Mouse (Mus musculus) liver, embryonic 12.5 days (tissue): ENCODE results near the gene Thap3. TPM values are rescaled to one million over a fixed set of nuclear protein-coding genes. Genes with fewer than 3 reads are reported as not detected.

Source experiments
- ATAC-seq: fragments of 200-750 bp; cut with Nextera tagmentation; 2 replicates; pipeline ENCODE4 v1.8.0; 2017; ENCODE audit warnings: moderate number of reproducible peaks, mild to moderate bottlenecking, moderate library complexity
- H3K27ac ChIP-seq: fragments of 300-500 bp; sonication (generic); 2 replicates; pipeline ENCODE4 v1.5.1; 2016; ENCODE audit warnings: mild to moderate bottlenecking
- H3K27me3 ChIP-seq: fragments of 300-500 bp; sonication (generic); replicated peaks from 2 replicates; pipeline ENCODE4 v1.6.1; 2016; ENCODE audit warnings: mild to moderate bottlenecking, moderate library complexity
- H3K36me3 ChIP-seq: fragments of 300-500 bp; sonication (generic); 2 replicates; pipeline ENCODE4 v1.6.1; 2016; ENCODE audit warnings: mild to moderate bottlenecking, moderate library complexity
- H3K4me1 ChIP-seq: fragments of 300-500 bp; sonication (generic); 2 replicates; pipeline ENCODE4 v1.6.1; 2016
- H3K4me2 ChIP-seq: fragments of 300-500 bp; sonication (generic); 2 replicates; pipeline ENCODE4 v1.6.1; 2016; ENCODE audit warnings: mild to moderate bottlenecking, moderate library complexity
- H3K4me3 ChIP-seq: fragments of 300-500 bp; sonication (generic); 2 replicates; pipeline ENCODE4 v1.5.1; 2016; ENCODE audit warnings: mild to moderate bottlenecking, moderate library complexity
- H3K9ac ChIP-seq: fragments of 300-500 bp; sonication (generic); 2 replicates; pipeline ENCODE4 v1.6.1; 2016; ENCODE audit warnings: mild to moderate bottlenecking, moderate library complexity
- H3K9me3 ChIP-seq: fragments of 300-500 bp; sonication (generic); replicated peaks from 2 replicates; pipeline ENCODE4 v1.6.1; 2016; ENCODE audit warnings: mild to moderate bottlenecking, moderate library complexity
- WGBS: fragments of 180-500 bp; shearing (Covaris S2); methylation state at CpG from one replicate; pipeline ENCODE4 v1.1.7; 2016; ENCODE audit not compliant: insufficient replicate concordance; 5-methylcytosine and 5-hydroxymethylcytosine counted together
- polyA plus RNA-seq: library from polyadenylated mRNA; unstranded; fragments of >200 nt; fragmentation: Nextera tagmentation; extraction: Ambion mirVana; gene quantifications from 2 replicates; pipeline ENCODE4 v1.2.1, GENCODE M21; 2016

Gene Thap3
- polyA plus RNA-seq, 1 experiment from 2014 or later, result 10.0 TPM

DNA sequence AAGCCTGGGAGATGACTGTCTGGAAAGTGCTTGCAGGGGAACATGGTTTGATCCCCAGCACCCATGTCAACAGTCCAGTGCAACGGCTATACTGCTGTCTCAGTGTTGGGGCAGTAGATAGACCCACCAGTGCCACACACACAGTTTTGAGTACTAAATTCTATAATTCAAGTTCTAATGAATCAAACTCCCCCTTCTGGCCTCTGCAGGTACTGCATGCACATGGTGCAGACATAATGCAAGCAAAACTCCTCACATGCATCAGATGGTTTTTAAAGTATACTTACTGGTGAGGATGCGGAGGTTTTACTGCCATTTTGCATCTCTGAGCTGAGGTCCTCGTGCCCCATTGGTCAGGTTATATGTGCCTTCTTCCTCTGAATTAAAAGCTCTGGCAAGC is 13.4 kb downstream of the Thap3 start:
- no peak for ATAC-seq
- H3K36me3 ChIP-seq, result peaks cover 99% of the 10 kb centered on the region
- peaks cover 27% of the 10 kb centered on the region for H3K4me1 ChIP-seq
- no peaks in the 10 kb centered on the region; the same call in 1 of the 2 replicates for H3K9me3 ChIP-seq
- no peaks in the 10 kb centered on the region for H3K27me3 ChIP-seq
- no peak overlapping the region for H3K4me3 ChIP-seq
- 74% methylated on average over 3 of the region's 3 CpGs for WGBS
- no peak overlapping the region for H3K9ac ChIP-seq
- H3K4me2 ChIP-seq, result no peak overlapping the region
- H3K27ac ChIP-seq, result no peak overlapping the region

DNA sequence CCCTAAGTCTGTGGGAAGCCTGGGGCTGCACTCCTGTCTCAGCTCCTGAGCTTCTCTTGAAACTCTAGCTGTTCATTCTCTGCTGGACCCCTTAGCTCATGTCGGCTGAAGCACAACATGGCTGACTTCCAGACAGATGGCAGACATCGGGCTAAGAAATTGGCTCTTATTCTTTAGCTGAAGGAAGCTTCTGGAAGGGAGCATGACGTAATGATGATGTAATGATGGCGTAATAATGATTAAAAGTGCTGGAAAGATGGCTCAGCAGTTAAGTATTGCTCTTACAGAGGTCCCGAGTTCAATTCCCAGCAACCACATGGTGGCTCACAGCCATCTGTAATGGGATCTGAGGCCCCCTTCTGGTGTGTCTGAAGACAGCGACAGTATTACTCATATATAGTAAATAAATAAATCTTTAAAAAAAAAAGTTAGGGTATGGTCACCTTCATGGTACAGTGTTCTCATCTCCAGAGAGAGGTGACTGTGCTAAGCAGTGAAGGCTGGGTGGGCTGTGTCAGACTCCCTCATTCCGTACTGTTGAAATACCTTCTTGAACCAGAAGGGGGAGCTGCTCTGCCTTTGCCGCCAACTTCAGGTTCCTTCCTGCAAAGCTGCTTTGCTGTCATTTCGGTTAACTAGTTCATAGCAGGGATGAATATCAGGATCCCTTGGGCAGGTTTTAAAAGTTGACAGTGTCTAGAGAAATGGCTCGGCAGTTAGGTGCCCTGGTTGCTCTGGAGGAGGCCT is 16.4 kb downstream of the Thap3 start:
- H3K4me3 ChIP-seq, result no peak overlapping the region
- ATAC-seq, result no peak
- H3K36me3 ChIP-seq, result peaks cover 99% of the 10 kb centered on the region
- H3K4me1 ChIP-seq, result peaks cover 24% of the 10 kb centered on the region
- no peak overlapping the region for H3K4me2 ChIP-seq
- no peaks in the 10 kb centered on the region; the same call in 1 of the 2 replicates for H3K9me3 ChIP-seq
- H3K27me3 ChIP-seq, result no peaks in the 10 kb centered on the region
- WGBS, result 73% methylated on average over 10 of the region's 10 CpGs
- H3K9ac ChIP-seq, result no peak overlapping the region
- H3K27ac ChIP-seq, result peak overlapping the region; percentile 62

DNA sequence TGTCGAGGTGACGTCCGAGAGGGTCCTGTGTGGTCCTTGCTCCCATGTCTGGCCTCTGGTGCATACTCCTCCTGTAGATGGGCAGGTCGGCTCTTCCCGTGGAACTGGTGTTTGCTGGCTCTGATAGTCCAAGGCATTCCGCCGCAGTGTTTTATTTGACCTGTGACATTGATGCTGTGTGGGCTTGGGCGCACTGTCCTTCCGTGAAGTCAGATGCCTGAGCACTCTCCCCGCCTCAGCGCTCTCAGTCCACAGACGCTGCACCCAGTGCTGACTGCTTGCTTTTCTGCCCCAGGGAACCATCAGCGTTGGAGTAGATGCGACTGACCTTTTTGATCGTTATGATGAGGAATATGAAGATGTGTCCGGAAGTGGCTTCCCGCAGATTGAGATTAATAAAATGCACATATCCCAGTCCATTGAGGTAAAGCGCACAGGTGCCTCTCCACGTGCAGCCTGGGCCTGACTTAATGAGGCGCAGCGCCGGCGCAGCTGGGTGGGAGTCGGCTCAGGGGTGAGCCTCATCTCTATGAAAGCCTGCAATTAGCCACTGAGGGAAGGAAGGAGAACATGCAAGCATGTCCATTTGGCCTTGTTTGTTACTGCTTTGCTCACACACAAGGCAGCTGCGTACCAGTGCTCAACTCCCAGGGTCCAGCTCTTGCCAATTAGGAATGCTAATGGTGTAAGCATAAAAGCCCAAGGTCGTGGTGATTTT is 20.4 kb downstream of the Thap3 start:
- WGBS, result 91% methylated on average over 26 of the region's 26 CpGs
- ATAC-seq, result no peak
- H3K4me2 ChIP-seq, result no peak overlapping the region

GRCm38 (mm10) chr4:151962817-151963216 is 26.0 kb downstream of the Thap3 start:
- H3K4me1 ChIP-seq, result peaks cover 63% of the 10 kb centered on the region
- peak overlapping the region; percentile 49 for H3K4me2 ChIP-seq
- peaks cover 86% of the 10 kb centered on the region for H3K36me3 ChIP-seq
- no peaks in the 10 kb centered on the region for H3K9me3 ChIP-seq
- no peaks in the 10 kb centered on the region for H3K27me3 ChIP-seq
- no peak overlapping the region for H3K4me3 ChIP-seq
- peak overlapping the region; percentile 67 for H3K9ac ChIP-seq
- ATAC-seq, result peak; percentile 43
- H3K27ac ChIP-seq, result peak overlapping the region; percentile 98
- 27% methylated on average over 3 of the region's 3 CpGs for WGBS

More for the DNA sequence above, 20.4 kb downstream of the Thap3 start:
- no peaks in the 10 kb centered on the region for H3K9me3 ChIP-seq
- no peak overlapping the region for H3K9ac ChIP-seq
- peaks cover 29% of the 10 kb centered on the region for H3K4me1 ChIP-seq
- H3K27ac ChIP-seq, result peak overlapping the region; percentile 6; the same call in 1 of the 2 replicates
- H3K36me3 ChIP-seq, result peaks cover 97% of the 10 kb centered on the region
- no peak overlapping the region for H3K4me3 ChIP-seq
- H3K27me3 ChIP-seq, result no peaks in the 10 kb centered on the region

DNA sequence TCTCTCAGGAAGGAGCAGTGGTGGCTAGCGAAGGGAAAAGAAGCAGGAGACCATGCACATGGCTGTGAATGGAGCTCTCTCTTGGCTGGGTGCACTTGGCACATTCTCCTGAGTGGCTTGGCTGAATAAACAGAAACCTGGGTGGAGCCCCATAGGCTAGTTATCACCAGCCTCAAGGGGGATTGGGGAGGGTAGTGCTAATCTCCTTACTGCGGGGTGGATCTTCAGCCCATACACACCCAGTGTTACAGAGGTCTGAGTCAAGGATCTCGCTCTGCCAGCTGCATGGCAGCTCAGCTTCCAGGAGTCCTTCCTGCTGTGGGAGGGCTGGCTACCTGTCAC is 28.3 kb downstream of the Thap3 start:
- peak overlapping the region; percentile 74 for H3K9ac ChIP-seq
- H3K4me3 ChIP-seq, result peak overlapping the region; percentile 12; the same call in 1 of the 2 replicates
- no peaks in the 10 kb centered on the region for H3K27me3 ChIP-seq
- ATAC-seq, result peak; percentile 95
- H3K27ac ChIP-seq, result peak overlapping the region; percentile 98
- peak overlapping the region; percentile 52 for H3K4me2 ChIP-seq
- WGBS, result 15% methylated on average over 3 of the region's 3 CpGs
- H3K9me3 ChIP-seq, result no peaks in the 10 kb centered on the region
- H3K4me1 ChIP-seq, result peaks cover 87% of the 10 kb centered on the region
- H3K36me3 ChIP-seq, result peaks cover 84% of the 10 kb centered on the region

- peak overlapping the region; percentile 52 for H3K4me2 ChIP-seq
- peaks cover 85% of the 10 kb centered on the region for H3K36me3 ChIP-seq
- peak overlapping the region; percentile 74 for H3K9ac ChIP-seq
- ATAC-seq, result peak; percentile 17
- no peaks in the 10 kb centered on the region for H3K9me3 ChIP-seq
- H3K4me1 ChIP-seq, result peaks cover 92% of the 10 kb centered on the region
- H3K27me3 ChIP-seq, result no peaks in the 10 kb centered on the region
- WGBS, result 52% methylated on average over 11 of the region's 11 CpGs
- H3K4me3 ChIP-seq, result peak overlapping the region; percentile 6; the same call in 1 of the 2 replicates
- H3K27ac ChIP-seq, result peak overlapping the region; percentile 98
Observed at GRCm38 (mm10) chr4:151959849-151960512, 28.8 kb downstream of the Thap3 start.

GRCm38 (mm10) chr4:151957584-151958315 is 31.0 kb downstream of the Thap3 start:
- H3K27ac ChIP-seq, result peak overlapping the region; percentile 98
- 47% methylated on average over 9 of the region's 9 CpGs for WGBS
- no peaks in the 10 kb centered on the region for H3K9me3 ChIP-seq
- peak overlapping the region; percentile 50 for H3K4me2 ChIP-seq
- peak overlapping the region; percentile 74 for H3K9ac ChIP-seq
- peaks cover 85% of the 10 kb centered on the region for H3K36me3 ChIP-seq
- ATAC-seq, result peak; percentile 82
- no peak overlapping the region for H3K4me3 ChIP-seq
- no peaks in the 10 kb centered on the region for H3K27me3 ChIP-seq
- H3K4me1 ChIP-seq, result peaks cover 79% of the 10 kb centered on the region

DNA sequence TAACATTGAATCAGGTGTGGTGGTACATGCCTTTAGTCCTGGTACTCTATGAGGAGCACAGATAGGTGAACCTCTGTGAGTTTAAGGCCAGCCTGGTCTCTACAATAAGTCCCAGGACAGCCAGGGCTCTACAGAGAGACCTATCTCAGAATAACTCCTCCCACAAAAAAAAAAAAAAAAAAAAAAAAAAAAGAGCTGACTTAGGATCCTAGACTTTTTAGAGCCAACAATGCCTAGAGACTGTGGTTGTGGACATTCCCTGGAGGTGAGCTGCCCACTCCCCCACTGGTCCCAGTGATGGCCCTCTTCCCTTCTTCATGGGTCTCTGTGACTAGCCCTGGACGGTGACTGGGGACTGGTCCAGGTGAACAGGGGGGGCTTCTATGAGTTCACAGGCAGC is 33.0 kb downstream of the Thap3 start:
- peak overlapping the region; percentile 74 for H3K9ac ChIP-seq
- H3K4me2 ChIP-seq, result no peak overlapping the region
- peaks cover 60% of the 10 kb centered on the region for H3K4me1 ChIP-seq
- no peaks in the 10 kb centered on the region for H3K9me3 ChIP-seq
- H3K27ac ChIP-seq, result peak overlapping the region; percentile 98
- no peak overlapping the region for H3K4me3 ChIP-seq
- 92% methylated on average over 1 of the region's 1 CpGs for WGBS
- peaks cover 90% of the 10 kb centered on the region for H3K36me3 ChIP-seq
- no peak for ATAC-seq
- no peaks in the 10 kb centered on the region for H3K27me3 ChIP-seq

- WGBS, result 75% methylated on average over 6 of the region's 6 CpGs
- ATAC-seq, result peak; percentile 8; the same call in 1 of the 2 replicates
- Histone ChIP-seq H3K9ac (no peak overlapping the region), H3K4me2 (no peak overlapping the region), H3K4me1 (peaks cover 47% of the 10 kb centered on the region), H3K9me3 (no peaks in the 10 kb centered on the region), H3K27ac (peak overlapping the region; percentile 98), H3K27me3 (no peaks in the 10 kb centered on the region), H3K36me3 (peaks cover 96% of the 10 kb centered on the region), H3K4me3 (no peak overlapping the region)
Observed at GRCm38 (mm10) chr4:151953209-151953608, 35.6 kb downstream of the Thap3 start.

GRCm38 (mm10) chr4:151948497-151949471 is 40.0 kb downstream of the Thap3 start:
- no peak overlapping the region for H3K4me3 ChIP-seq
- peaks cover 78% of the 10 kb centered on the region for H3K36me3 ChIP-seq
- peak; percentile 18; the same call in 1 of the 2 replicates for ATAC-seq
- 87% methylated on average over 14 of the region's 14 CpGs for WGBS
- H3K4me1 ChIP-seq, result peaks cover 43% of the 10 kb centered on the region
- no peak overlapping the region for H3K4me2 ChIP-seq
- H3K27me3 ChIP-seq, result no peaks in the 10 kb centered on the region
- no peak overlapping the region for H3K9ac ChIP-seq
- no peaks in the 10 kb centered on the region for H3K9me3 ChIP-seq
- peak overlapping the region; percentile 4; the same call in 1 of the 2 replicates for H3K27ac ChIP-seq
